In genomic region chr14:123190729-123191128, GRCm38 (mm10) we compare ENCODE assay signal across 23 mouse cellular contexts.
"Had no signal": no experiment of that assay in that cellular context is flagged by ENCODE, and none has a peak within 500 bp of the region (broad histone marks: within the 10 kb centered on the region; RNA-seq: fewer than 3 reads in every experiment).

No protein-coding gene starts in this region.

- H3K27me3 ChIP-seq: heart, embryonic 13.5 days; heart, embryonic 15.5 days; hindbrain, embryonic 13.5 days; hindbrain, embryonic 15.5 days; limb, embryonic 13.5 days; limb, embryonic 15.5 days; liver, embryonic 12.5 days had no signal

- H3K9ac ChIP-seq: forebrain, postnatal 0 days; heart, embryonic 13.5 days; heart, embryonic 15.5 days; hindbrain, embryonic 13.5 days; hindbrain, embryonic 15.5 days; limb, embryonic 13.5 days; limb, embryonic 15.5 days; liver, embryonic 12.5 days; liver, embryonic 14.5 days had no signal

- H3K27ac ChIP-seq: heart, adult 2 months; heart, embryonic 13.5 days; heart, embryonic 15.5 days; hindbrain, embryonic 13.5 days; hindbrain, embryonic 15.5 days; hindbrain, postnatal 0 days; kidney, postnatal 0 days; limb, embryonic 13.5 days; limb, embryonic 15.5 days; liver, embryonic 12.5 days; liver, embryonic 14.5 days had no signal

- H3K36me3 ChIP-seq: heart, embryonic 13.5 days; heart, embryonic 15.5 days; hindbrain, embryonic 13.5 days; hindbrain, embryonic 15.5 days; limb, embryonic 13.5 days; limb, embryonic 15.5 days; liver, embryonic 12.5 days had no signal

- H3K4me3 ChIP-seq: heart, adult 2 months; heart, embryonic 13.5 days; heart, embryonic 15.5 days; hindbrain, embryonic 13.5 days; hindbrain, embryonic 15.5 days; limb, embryonic 13.5 days; limb, embryonic 15.5 days; liver, embryonic 12.5 days had no signal

- DNase-seq: forebrain, postnatal 0 days; gastrocnemius, postnatal 14 days; gastrocnemius, postnatal 36 days; heart, adult 2 months; heart, postnatal 14 days; heart, postnatal 36 days; kidney, adult 8-10 months; kidney, postnatal 25 days; layer of hippocampus, adult 9-11 months; layer of hippocampus, postnatal 36 days; left cerebral cortex, postnatal 4 days had no signal

- H3K4me2 ChIP-seq: heart, embryonic 11.5 days; heart, embryonic 13.5 days; heart, embryonic 15.5 days; hindbrain, embryonic 13.5 days; hindbrain, embryonic 15.5 days; limb, embryonic 13.5 days; limb, embryonic 15.5 days; liver, embryonic 12.5 days had no signal

- H3K4me1 ChIP-seq: heart, embryonic 13.5 days; heart, embryonic 15.5 days; hindbrain, embryonic 13.5 days; hindbrain, embryonic 15.5 days; limb, embryonic 13.5 days; limb, embryonic 15.5 days; liver, embryonic 12.5 days had no signal

- H3K9me3 ChIP-seq: heart, embryonic 13.5 days; heart, embryonic 15.5 days; hindbrain, embryonic 13.5 days; hindbrain, embryonic 15.5 days; limb, embryonic 13.5 days; limb, embryonic 15.5 days; liver, embryonic 12.5 days had no signal

- ATAC-seq: forebrain, postnatal 0 days; hindbrain, postnatal 0 days; intestine, embryonic 16.5 days; liver, embryonic 12.5 days had no signal
